Mouse (Mus musculus) natural killer cell, adult 2 months (primary cell): ENCODE measurements around the gene Sctr.
A peak's percentile ranks its signal among the peaks of the same experiment; 100 is the strongest.

Experiments
- DNase-seq, 2 experiments: peaks; one replicate each; pipeline ENCODE4 v3.0.0; 2022; ENCODE audit warnings: low spot score in 2 of 2

Sctr gene

DNA sequence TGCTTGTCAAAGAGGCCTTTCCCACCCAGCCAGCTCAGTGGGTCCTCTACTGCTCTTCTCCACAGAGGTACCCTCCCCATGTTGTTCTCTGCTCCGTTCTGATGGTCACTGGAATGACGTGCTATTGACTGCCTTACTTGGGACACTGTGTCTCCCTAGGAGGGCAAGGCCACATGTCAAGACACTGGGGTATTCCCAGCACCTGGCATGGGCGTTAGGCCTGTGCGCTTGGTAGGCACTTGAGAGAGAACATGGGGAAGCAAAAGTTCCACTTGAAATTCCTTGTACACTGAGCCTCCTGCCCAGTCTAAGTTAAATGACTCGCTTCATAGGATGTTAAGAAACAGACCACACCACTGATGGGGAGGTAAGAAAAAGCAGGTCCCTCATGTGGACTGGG, 62.4 kb downstream of the Sctr start:
- no peak for DNase-seq

GRCm38 (mm10) chr1:120070168-120070567, 63.5 kb downstream of the Sctr start:
- no peak for DNase-seq

- no peak for DNase-seq
Observed at GRCm38 (mm10) chr1:120071133-120071532, 64.4 kb downstream of the Sctr start.

DNA sequence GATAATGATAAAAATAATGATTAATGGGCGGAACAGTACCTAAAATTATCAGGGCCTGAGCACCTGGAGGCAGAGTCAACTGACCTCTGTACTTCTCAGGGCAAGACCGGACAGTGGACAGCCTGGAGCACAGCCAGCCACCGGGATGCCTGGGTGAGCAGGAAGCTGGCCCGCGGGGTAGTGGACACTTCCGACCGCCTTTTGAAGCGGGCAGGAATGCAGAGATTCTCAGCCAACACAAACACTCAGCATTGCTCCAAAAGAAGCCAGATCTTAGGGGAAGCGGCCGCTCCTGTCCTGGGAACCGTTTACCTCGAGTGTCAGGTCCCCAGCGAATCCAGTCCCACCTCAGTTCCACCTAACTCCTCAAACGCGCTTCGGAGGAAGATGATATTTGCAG, 66.2 kb downstream of the Sctr start:
- DNase-seq = no peak

DNA sequence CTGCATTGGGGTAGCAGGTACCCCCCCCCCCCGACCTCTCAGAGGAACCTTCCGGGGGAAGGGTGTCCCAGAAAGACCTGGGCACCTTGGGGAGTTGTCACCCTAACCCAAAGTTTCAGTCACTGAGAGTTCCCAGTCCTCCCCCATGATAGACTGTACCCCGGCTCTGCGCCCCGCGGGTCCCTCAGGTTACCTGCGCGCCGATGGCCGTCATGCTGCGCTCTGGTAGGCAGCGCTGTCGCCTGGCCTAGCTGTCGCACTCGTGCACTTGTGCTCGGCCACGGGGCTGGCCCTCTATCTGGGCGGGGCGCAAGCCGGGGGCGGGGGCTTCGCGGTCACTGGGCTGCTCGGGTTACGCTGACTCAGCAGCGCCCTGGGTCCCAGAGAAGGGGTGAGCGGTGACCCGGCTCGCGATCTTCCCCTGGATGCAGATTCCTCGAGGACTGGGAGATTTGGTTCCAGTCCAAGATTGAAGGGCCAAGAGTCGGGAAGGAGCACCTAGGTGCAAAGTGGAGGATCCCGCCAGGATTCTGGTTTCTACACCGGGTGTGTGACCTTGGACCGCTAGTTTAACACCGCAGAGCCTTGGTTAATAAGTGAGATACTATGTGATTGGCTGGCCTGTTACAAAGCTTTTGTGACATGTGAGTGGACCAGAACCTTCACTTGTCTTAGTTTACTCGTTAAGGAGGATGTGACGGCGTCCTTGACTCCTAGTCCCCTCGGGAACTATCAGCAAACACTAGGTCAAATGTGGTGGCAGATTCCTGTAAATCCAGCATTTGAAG, 67.0 kb downstream of the Sctr start, which contains the start of gene Tmem37:
Gene Tmem37 (minus strand): TSS at position 556 of the 788 bp plus-strand sequence.
- DNase-seq = peak; percentile 66 to 74

- DNase-seq = no peak
Observed at GRCm38 (mm10) chr1:120074307-120074702, 67.6 kb downstream of the Sctr start.

DNA sequence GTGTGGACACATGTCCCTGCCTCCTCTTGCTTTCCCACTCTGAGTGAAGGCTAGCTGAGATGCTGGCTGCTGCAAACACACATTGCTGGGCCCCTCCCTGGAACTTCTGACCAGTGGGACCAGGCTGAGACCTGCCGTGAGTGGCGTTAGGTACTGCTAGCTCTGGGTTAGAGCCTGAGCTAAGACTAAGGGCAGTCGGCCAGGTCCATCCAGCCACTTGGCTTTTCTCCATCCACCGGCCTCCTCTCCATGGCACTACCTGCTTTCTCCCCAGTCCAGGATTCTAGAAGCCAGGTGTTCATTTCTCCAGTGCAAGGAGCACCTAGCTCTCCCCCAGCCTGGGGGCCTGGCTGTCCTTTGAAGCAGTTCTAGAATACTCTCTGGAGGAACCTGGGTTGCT, 68.2 kb downstream of the Sctr start:
- no peak for DNase-seq

- no peak for DNase-seq
Observed at GRCm38 (mm10) chr1:120075507-120075906, 68.8 kb downstream of the Sctr start.

- DNase-seq = no peak
Observed at GRCm38 (mm10) chr1:120077746-120078410, 71.2 kb downstream of the Sctr start.

DNA sequence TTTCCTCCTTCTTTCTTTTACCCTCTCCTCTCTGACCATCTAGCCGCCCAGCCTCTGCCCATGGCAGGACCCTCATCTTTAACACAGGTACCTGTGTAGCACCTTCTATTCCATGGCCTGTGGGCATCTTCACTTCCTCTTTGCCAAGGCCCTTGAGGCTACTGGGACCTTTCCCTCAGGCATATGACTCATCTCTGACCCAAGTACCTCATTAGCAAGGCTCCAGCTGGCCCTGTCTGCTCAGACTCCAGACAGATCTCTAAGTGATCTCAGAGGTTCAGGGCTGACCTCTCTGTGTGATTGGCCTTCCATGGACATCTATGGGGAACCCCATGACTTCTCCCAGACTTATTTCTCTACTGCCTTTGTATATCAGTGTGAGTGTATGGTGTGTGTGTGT, 73.9 kb downstream of the Sctr start:
- DNase-seq = no peak

DNA sequence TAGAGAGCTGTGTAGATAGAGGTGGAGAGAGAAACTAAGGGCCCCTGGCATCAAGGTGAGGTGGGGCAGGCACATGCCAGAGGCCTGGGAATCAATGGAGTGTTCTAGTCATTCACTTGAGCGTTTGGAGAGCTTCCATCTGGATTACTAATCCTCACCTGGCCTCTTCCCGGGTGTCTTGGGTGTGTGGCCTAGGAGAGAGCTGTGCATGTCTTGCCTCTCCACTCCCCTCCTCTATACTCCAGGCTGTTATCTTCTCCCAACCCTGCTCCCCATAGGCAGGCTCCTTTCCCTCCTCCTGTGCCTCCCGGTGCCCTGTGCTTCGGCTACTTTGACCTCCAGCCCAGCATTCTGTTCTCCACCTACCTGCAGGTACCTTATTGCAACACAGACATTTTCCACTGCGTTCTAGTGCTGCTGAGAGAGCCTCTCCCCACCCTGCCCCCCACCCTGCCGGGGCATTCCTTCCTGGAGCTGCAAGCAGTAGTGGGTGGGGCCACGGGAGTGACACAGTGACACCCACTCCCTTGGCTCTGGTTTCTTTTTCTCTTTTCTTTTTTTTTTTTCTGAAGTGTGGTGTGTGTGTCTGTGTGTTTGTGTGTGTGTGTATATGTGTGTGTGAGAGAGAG, 76.4 kb downstream of the Sctr start:
- no peak for DNase-seq

- DNase-seq = no peak
Observed at GRCm38 (mm10) chr1:120083921-120084517, 77.3 kb downstream of the Sctr start.

- no peak for DNase-seq
Observed at GRCm38 (mm10) chr1:120085696-120086095, 79.0 kb downstream of the Sctr start.

DNA sequence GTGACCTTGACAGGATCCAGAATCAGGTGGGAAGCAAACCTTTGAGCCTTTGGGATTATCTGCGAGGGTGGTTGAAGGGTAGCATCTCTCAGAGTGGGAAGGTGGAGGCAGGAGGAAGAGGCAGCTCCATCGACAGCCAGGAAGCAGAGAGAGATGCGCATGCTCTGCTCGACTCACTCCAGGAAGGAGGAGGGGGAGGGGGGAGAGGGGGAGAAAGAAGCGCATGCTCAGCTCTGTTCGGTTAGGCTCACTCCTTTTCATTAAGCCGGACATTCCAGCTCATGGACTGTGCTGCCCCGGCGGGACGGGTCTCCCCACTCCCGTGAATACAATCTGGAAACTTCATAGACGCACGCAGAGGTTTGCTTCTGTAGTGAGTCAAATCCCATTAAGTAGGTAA, 80.0 kb downstream of the Sctr start:
- no peak for DNase-seq

DNA sequence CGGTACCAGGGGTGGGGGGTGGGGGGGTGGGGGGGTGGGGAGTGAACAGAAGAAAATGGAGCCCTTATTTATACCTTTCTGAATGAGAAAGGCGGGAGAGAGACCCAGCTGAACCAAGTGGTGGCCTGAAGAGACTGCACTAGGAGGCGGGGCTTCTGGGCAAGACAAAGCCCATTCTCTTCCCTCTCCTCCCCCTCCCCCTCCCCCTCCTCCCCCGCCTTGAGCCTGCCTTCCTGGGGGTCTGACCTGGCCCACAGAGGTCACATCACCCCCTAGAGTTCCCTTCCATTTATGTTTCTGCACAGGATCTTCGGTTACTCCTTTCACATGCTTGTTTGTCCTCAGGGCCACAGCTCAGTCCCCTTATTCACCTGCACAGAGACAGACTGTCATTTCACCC, 82.5 kb downstream of the Sctr start:
- no peak for DNase-seq

GRCm38 (mm10) chr1:120090880-120091570, 84.3 kb downstream of the Sctr start:
- DNase-seq = no peak

- peak; percentile 72 to 80 for DNase-seq
Observed at GRCm38 (mm10) chr1:120093482-120094134, 86.9 kb downstream of the Sctr start.

DNA sequence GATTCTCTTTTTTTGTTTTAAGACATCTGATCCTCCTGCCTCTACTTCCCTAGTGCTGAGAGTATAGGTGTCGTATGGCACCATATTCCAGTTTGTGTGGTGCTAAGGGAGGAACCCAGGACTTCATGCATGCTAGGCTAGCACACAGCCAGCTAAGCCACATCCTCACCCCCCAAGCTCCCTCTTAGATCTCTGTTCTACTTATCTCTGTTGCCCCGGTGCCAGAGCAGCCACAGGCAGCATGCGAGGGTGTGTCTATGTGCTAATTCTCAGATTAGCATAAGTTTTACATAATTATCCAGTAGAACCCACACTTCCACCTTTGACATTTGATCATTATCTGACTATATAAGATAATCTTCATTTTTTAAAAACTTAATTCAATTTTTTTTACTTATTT, 88.2 kb downstream of the Sctr start:
- no peak for DNase-seq

DNA sequence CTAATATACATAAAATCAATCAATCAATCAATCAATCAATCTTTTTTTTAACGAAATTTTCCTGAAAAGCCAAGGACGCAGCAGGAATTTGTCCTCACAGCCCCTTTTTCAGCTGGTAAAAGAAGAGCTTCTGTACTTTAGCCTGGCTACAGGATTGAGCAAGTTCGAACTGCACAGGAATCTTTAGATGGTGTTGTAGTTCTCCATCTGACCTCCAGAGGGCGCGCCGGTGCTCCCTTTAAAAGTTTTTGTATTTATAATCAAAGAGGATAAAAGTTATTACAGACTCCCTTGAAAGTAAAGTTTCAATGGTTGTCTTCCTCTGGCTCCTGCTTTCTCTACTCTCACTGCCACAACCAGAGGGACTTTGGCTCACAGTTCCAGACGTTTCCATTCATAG, 91.6 kb downstream of the Sctr start:
- DNase-seq = peak; percentile 61 to 67

DNA sequence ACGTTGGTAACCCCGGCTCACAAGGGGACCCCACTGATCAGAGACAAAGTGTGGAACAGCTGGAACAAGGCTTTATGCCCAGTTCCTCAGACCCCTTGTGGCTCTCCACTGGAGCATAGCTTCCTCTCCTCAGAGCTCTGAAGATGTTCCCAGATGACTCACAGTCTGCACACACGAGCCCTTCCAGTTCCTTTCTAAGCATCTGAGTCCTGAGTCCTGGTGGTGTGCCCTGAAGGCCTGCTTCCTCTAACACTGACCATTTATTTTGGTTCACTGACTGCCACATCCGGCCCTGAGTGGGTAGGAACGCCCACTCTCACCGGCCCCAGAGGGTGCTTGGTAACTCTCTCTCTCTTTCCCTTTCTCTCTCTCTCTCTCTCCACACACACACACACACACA, 92.8 kb downstream of the Sctr start:
- DNase-seq = peak; percentile 66 to 69
